Mouse (Mus musculus): Measurements from ENCODE around the gene Gm49361. TPM values are rescaled to one million over a fixed set of nuclear protein-coding genes. Genes with fewer than 3 reads are reported as not detected.
A peak's percentile ranks its signal among the peaks of the same experiment; 100 is the strongest.

Gm49361 gene
- total and polyA plus RNA-seq, 3 experiments: not detected

DNA sequence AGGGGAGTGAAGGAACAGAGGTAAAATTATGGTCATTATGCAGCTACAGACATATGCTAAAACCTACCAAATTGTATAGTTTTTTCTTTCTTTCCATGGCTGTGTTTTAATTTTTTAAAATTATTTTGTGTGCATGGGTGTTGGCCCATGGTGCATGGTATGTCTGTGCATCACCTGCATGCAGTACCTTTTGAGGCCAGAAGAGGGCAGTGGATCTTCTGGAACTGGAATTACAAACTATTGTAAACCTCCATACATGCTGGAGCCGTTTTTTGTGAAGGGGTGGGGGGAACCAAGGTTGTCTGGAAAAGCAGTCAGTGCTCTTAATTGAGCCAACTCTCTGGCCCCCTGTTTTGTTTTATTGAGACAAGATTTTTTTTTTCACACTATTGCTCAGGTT lies 61.3 kb downstream of the Gm49361 start:
- Histone ChIP-seq H3K4me1 (ENCODE audit: control insufficient read depth in 1 of 2, insufficient read depth in 2 of 2) (peaks cover 0 to 4% of the 10 kb centered on the region in 2 experiments; a peak in 1 of 4 replicates), H3K9ac (ENCODE audit: insufficient read depth, low read depth) (no peak overlapping the region), H3K4me2 (ENCODE audit: insufficient read depth, low read depth, poor library complexity, severe bottlenecking) (no peak overlapping the region), H3K36me3 (replicated peaks in 1 of 2; ENCODE audit: control insufficient read depth in 1 of 2, insufficient read depth in 1 of 2, low read length in 1 of 2) (no peaks in the 10 kb centered on the region), H3K27ac (ENCODE audit: insufficient read depth, low read depth) (no peak overlapping the region), H3K4me3 (replicated peaks in 1 of 3; ENCODE audit: low read depth in 2 of 3, low read length in 2 of 3, poor library complexity in 1 of 3) (no peak overlapping the region), H3K79me2 (replicated peaks; ENCODE audit: control insufficient read depth, extremely low read depth, insufficient read depth, poor library complexity, severe bottlenecking) (no peaks in the 10 kb centered on the region), H3K27me3 (replicated peaks) (peaks cover 2% of the 10 kb centered on the region), H3K9me3 (replicated peaks; ENCODE audit: low read length) (no peaks in the 10 kb centered on the region)
- DNase-seq (ENCODE audit: extremely low read depth): peak; percentile 67
- in situ Hi-C loops (cut with MboI; ENCODE audit: low pct_ligation_motif_present, low pct_unique_long_range_greater_than_20kb, low sequenced_read_pairs) (loop anchor here (5.0 kb wide), 1 partner anchor 233 kb away; no protein-coding TSS in a partner anchor), dilution Hi-C loops (cut with MboI; ENCODE audit: extremely low pct_ligation_motif_present, extremely low pct_unique_long_range_greater_than_20kb, low sequenced_read_pairs) (no loop called here)
- TF ChIP-seq CTCF (conservative IDR thresholded peaks at IDR 0.05 in 1 of 2, IDR thresholded peaks at IDR 0.05 in 1 of 2; ENCODE audit: low read depth in 2 of 2, low read length in 2 of 2) (peak; percentile 86 to 91), ETS1 (conservative IDR thresholded peaks at IDR 0.05; ENCODE audit: low read depth, low read length) (no peak), SMC3 (IDR thresholded peaks at IDR 0.05; ENCODE audit: low read depth, low read length) (peak; percentile 80), RAD21 (IDR thresholded peaks at IDR 0.05; ENCODE audit: low read depth, low read length) (peak; percentile 74), MEF2A (IDR thresholded peaks at IDR 0.05; ENCODE audit: borderline replicate concordance, low read depth, low read length) (no peak), ZC3H11A (IDR thresholded peaks at IDR 0.05; ENCODE audit: low read depth, low read length) (peak; percentile 45; the same call in 1 of the 2 replicates)

- peaks cover 0 to 4% of the 10 kb centered on the region in 2 experiments; a peak in 1 of 4 replicates for H3K4me1 ChIP-seq (ENCODE audit: control insufficient read depth in 1 of 2, insufficient read depth in 2 of 2)
- in situ Hi-C loops (cut with MboI; ENCODE audit: low pct_ligation_motif_present, low pct_unique_long_range_greater_than_20kb, low sequenced_read_pairs): loop anchor here (5.0 kb wide), 1 partner anchor 235 kb away; no protein-coding TSS in a partner anchor
These were observed 63.2 kb downstream of the Gm49361 start for GRCm38 (mm10) chr14:57682751-57683150.

GRCm38 (mm10) chr14:57679958-57680535 lies 65.9 kb downstream of the Gm49361 start:
- no peaks in the 10 kb centered on the region for H3K4me1 ChIP-seq (ENCODE audit: control insufficient read depth in 1 of 2, insufficient read depth in 2 of 2)
- peaks cover 2% of the 10 kb centered on the region for H3K27me3 ChIP-seq (replicated peaks)
- no peaks in the 10 kb centered on the region for H3K36me3 ChIP-seq (replicated peaks in 1 of 2; ENCODE audit: control insufficient read depth in 1 of 2, insufficient read depth in 1 of 2, low read length in 1 of 2)
- no peak overlapping the region for H3K27ac ChIP-seq (ENCODE audit: insufficient read depth, low read depth)
- dilution Hi-C loops (cut with MboI; ENCODE audit: extremely low pct_ligation_motif_present, extremely low pct_unique_long_range_greater_than_20kb, low sequenced_read_pairs) (no loop called here), in situ Hi-C loops (cut with MboI; ENCODE audit: low pct_ligation_motif_present, low pct_unique_long_range_greater_than_20kb, low sequenced_read_pairs) (loop anchor here (5.0 kb wide), 1 partner anchor 237 kb away; no protein-coding TSS in a partner anchor)
- H3K79me2 ChIP-seq (replicated peaks; ENCODE audit: control insufficient read depth, extremely low read depth, insufficient read depth, poor library complexity, severe bottlenecking): no peaks in the 10 kb centered on the region
- peak; percentile 87 for TF ChIP-seq RAD21 (IDR thresholded peaks at IDR 0.05; ENCODE audit: low read depth, low read length)
- TF ChIP-seq MYC (IDR thresholded peaks at IDR 0.05; ENCODE audit: low read depth, low read length): no peak
- peak; percentile 17; the same call in 1 of the 2 replicates for TF ChIP-seq ZC3H11A (IDR thresholded peaks at IDR 0.05; ENCODE audit: low read depth, low read length)
- peak; percentile 89 for TF ChIP-seq ZNF384 (IDR thresholded peaks at IDR 0.05; ENCODE audit: low read depth, low read length)
- TF ChIP-seq SMC3 (IDR thresholded peaks at IDR 0.05; ENCODE audit: low read depth, low read length): peak; percentile 75
- TF ChIP-seq CTCF (conservative IDR thresholded peaks at IDR 0.05 in 1 of 2, IDR thresholded peaks at IDR 0.05 in 1 of 2; ENCODE audit: low read depth in 2 of 2, low read length in 2 of 2): peak; percentile 89 to 96
- no peak for TF ChIP-seq NRF1 (IDR thresholded peaks at IDR 0.05; ENCODE audit: low read depth, low read length)
- H3K9me3 ChIP-seq (replicated peaks; ENCODE audit: low read length): no peaks in the 10 kb centered on the region
- peak; percentile 86 for DNase-seq (ENCODE audit: extremely low read depth)
- no peak overlapping the region for H3K9ac ChIP-seq (ENCODE audit: insufficient read depth, low read depth)
- peak overlapping the region; percentile 62; the same call in 1 of the 2 replicates for H3K4me2 ChIP-seq (ENCODE audit: insufficient read depth, low read depth, poor library complexity, severe bottlenecking)
- no peak overlapping the region for H3K4me3 ChIP-seq (replicated peaks in 1 of 3; ENCODE audit: low read depth in 2 of 3, low read length in 2 of 3, poor library complexity in 1 of 3)

More at GRCm38 (mm10) chr14:57682751-57683150, 63.2 kb downstream of the Gm49361 start:
- Histone ChIP-seq H3K79me2 (replicated peaks; ENCODE audit: control insufficient read depth, extremely low read depth, insufficient read depth, poor library complexity, severe bottlenecking) (no peaks in the 10 kb centered on the region), H3K9ac (ENCODE audit: insufficient read depth, low read depth) (no peak overlapping the region), H3K9me3 (replicated peaks; ENCODE audit: low read length) (no peaks in the 10 kb centered on the region), H3K36me3 (replicated peaks in 1 of 2; ENCODE audit: control insufficient read depth in 1 of 2, insufficient read depth in 1 of 2, low read length in 1 of 2) (no peaks in the 10 kb centered on the region), H3K4me2 (ENCODE audit: insufficient read depth, low read depth, poor library complexity, severe bottlenecking) (no peak overlapping the region), H3K27ac (ENCODE audit: insufficient read depth, low read depth) (no peak overlapping the region), H3K27me3 (replicated peaks) (peaks cover 2% of the 10 kb centered on the region), H3K4me3 (replicated peaks in 1 of 3; ENCODE audit: low read depth in 2 of 3, low read length in 2 of 3, poor library complexity in 1 of 3) (no peak overlapping the region)
- DNase-seq (ENCODE audit: extremely low read depth): no peak
- TF ChIP-seq ZKSCAN1 (IDR thresholded peaks at IDR 0.05; ENCODE audit: borderline replicate concordance, low read depth, low read length) (no peak), ZC3H11A (IDR thresholded peaks at IDR 0.05; ENCODE audit: low read depth, low read length) (no peak), TCF12 (IDR thresholded peaks at IDR 0.05; ENCODE audit: low read depth, low read length) (no peak), UBTF (IDR thresholded peaks at IDR 0.05; ENCODE audit: low read depth, low read length) (no peak), E2F4 (IDR thresholded peaks at IDR 0.05; ENCODE audit: insufficient replicate concordance, low read depth, low read length) (no peak), EP300 (IDR thresholded peaks at IDR 0.05; ENCODE audit: low read length) (no peak), SIN3A (IDR thresholded peaks at IDR 0.05; ENCODE audit: low read length) (no peak), RCOR1 (conservative IDR thresholded peaks at IDR 0.05; ENCODE audit: low read depth, low read length) (no peak), CHD1 (IDR thresholded peaks at IDR 0.05; ENCODE audit: low read depth, low read length) (no peak), RAD21 (IDR thresholded peaks at IDR 0.05; ENCODE audit: low read depth, low read length) (no peak), TBP (conservative IDR thresholded peaks at IDR 0.05; ENCODE audit: low read depth, low read length) (no peak), MYC (IDR thresholded peaks at IDR 0.05; ENCODE audit: low read depth, low read length) (no peak), ELF1 (IDR thresholded peaks at IDR 0.05; ENCODE audit: low read depth, low read length) (no peak), BHLHE40 (IDR thresholded peaks at IDR 0.05; ENCODE audit: low read depth, low read length) (no peak), MAX (IDR thresholded peaks at IDR 0.05; ENCODE audit: low read length) (no peak), MAFK (IDR thresholded peaks at IDR 0.05; ENCODE audit: insufficient replicate concordance, low read length) (no peak)
- dilution Hi-C loops (cut with MboI; ENCODE audit: extremely low pct_ligation_motif_present, extremely low pct_unique_long_range_greater_than_20kb, low sequenced_read_pairs): no loop called here
